Mouse (Mus musculus): Measurements from ENCODE around the gene Hopx. TPM values are rescaled to one million over a fixed set of nuclear protein-coding genes. Genes with fewer than 3 reads are reported as not detected.

Hopx gene
- total RNA-seq (2015; ENCODE audit: low replicate concordance) = 11.3 TPM in 1 of 2 replicates, not detected in the other
- 3.3 and 6.4 TPM in 2 replicates for total RNA-seq (2017; ENCODE audit: low replicate concordance)

DNA sequence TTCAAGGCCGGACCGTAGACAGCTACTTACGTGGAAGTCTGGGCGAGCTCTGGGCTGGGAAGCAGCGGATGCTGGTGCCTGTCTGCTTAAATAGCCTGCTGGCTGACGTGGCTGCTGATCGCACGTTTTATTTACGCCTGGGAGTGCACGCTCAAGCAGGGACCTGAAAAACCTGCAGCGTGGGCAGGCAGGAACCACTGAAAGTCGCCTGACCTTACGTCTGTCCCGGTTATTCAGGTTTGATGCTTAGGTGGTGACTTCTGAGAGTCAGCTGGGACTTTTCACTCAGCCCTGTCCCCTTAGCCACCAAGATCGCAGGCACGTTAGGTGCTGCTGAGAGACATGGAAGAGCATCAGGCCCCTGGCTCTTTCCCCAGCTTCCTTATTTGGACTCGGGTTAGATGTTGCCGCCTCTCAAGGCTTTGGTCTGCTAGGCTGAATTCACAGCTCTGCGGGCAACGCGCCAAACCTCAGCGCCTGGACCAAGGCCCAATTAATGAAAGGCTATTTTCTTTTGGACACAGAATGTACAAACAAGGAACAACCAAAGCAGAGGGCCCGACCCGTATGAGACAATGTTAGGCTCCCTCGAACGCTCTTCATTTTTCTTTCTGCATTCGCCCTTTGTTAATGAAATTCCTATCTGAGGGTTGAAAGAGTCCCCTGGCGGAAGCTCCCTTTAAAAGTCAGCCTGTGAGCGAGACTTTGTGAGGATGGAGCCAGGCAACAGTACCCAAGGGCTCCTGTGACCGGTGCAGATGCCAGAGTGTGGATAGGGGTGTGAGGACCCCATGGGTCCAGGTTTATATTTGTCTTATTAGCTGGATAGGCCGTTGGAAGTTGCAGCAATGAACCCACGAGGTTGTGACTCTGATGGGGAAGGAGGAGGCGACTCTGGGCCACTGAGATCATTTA, at the start of gene Hopx:
TSS of gene Hopx (minus strand) at position 305 of the 915 bp plus-strand sequence.
- ATAC-seq (replicated peaks; ENCODE audit: low FRiP score, poor library complexity, severe bottlenecking) = no peak

DNA sequence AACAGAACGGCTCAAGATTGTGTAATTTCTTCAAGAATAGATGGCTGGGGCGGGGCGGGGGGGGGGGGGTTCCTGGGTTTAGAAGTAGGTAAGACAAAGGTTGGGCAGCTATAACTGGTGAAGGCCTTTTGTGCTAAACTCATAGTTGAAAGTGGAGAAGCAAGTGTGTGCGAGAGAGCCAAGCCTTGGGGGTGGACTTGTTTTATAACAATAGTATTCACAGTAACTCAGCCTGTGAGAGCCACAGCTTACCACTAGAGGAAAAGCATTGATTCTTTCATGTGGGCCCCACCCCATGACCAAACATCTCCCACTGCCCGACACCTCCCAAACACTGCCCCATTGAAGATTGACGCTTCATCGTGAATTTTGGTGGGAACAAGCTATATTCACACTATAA, 48.7 kb upstream of the Hopx start:
- no peak for ATAC-seq (replicated peaks; ENCODE audit: low FRiP score, poor library complexity, severe bottlenecking)

DNA sequence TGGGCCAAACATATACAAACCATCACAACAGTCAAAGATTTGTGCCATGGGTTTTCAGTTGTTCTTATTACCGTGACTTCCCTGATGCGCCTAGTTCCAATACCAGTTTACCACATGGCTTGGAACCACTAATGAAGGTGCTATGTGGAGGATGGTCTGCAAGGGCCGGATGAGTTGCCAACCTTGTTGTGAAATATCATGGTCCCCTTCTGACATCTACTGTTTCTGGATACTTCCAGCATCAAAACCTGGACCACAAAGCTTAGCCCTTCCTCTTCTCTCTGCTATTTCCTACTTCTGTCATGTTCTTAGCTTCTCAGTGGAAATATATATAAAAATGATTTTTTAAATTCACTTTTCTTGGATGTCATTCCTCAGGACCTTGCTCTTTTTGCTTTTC, 47.6 kb upstream of the Hopx start:
- ATAC-seq (replicated peaks; ENCODE audit: low FRiP score, poor library complexity, severe bottlenecking) = no peak

DNA sequence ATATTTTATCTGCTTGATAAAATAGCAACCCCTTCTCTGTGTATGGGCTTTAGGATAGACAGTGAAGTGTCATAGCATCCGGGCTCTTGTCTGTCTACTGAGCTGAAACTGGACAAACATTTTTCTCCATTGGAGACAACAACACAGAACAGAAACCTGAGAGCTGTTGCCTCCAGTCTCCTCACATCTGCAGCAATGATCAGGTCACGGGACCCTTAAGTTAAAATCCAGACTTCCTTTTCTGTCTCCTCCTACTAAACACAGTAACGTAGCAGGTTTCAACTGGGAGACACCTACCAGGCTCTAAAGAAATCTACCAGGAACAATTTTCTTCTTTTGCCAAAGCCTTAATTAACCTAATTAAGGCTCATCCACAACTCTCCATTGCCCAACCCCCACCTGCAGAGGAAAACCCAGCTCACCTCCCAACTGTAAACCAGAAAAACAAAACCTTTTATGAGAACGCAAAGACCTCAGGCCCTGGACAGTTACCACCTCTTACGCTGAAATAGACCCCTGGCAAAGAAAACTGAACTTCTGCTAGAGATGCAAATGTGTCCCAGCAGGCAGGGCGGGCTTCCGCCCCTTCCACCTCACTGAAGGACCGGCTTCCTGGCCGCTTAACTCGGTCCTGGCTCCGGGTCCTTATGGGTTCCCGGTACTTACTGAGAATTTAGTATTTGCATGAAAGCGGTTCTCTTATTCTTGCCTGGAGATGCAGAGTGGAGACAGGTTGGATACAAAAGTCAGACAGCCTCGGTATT, 43.0 kb upstream of the Hopx start:
- ATAC-seq (replicated peaks; ENCODE audit: low FRiP score, poor library complexity, severe bottlenecking) = no peak

DNA sequence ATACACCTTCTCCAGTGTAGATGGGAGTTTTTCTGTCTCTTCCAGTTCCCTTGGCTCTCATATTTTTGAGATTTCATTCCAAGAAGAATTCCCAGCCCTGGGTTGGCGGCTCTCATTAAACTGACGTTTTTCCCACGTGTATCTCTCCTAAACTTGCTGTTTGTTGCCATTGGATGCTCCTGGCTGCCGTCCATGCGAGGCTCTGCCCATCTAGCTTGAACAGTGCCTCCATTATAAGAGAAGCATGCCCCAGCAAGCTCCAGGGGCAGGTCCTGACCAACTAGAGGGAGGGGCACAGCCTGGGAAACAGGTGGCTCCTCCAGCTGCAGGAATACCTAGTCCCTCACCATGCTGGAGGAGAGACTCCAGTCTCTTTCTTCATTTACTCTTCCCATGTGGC, 42.0 kb upstream of the Hopx start:
- no peak for ATAC-seq (replicated peaks; ENCODE audit: low FRiP score, poor library complexity, severe bottlenecking)

DNA sequence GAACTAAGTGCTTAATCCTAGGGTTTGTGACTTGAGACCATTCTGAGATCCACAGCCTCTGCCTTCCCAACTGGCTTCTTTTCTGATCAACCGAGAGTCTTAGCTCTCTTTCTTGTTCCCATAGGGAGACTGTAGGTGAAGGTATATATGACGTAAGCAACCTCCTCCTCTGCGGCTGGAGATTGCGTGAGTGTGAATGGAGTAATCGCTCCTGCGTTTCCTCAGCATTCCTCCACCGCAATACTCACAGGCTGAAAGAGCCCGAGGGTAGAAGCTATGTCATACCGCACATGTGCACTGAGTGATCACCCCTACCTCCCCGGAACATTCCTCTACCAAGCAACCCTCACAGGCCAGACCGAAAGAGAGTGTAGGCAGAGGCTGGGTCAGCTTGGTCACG, 40.6 kb upstream of the Hopx start:
- ATAC-seq (replicated peaks; ENCODE audit: low FRiP score, poor library complexity, severe bottlenecking) = no peak

DNA sequence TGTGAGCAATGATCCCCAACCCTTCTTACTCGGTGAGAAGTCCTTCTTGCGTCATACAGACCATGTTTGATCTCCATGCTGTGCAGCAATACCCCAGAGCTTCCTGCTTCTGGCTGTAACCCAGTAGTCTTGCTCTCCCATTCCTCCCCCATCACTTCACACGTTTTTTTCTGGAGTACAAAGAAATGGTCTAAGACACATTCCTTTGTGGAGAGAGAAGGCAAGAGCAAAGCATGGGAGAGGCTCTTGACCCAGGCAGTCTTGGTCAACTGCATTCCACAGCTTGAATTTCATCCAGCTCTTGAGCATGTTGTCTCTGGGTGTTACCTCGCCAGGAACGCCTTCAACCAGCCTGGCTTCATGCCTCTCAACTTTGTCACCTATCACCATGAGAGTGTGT, 39.9 kb upstream of the Hopx start:
- no peak for ATAC-seq (replicated peaks; ENCODE audit: low FRiP score, poor library complexity, severe bottlenecking)

DNA sequence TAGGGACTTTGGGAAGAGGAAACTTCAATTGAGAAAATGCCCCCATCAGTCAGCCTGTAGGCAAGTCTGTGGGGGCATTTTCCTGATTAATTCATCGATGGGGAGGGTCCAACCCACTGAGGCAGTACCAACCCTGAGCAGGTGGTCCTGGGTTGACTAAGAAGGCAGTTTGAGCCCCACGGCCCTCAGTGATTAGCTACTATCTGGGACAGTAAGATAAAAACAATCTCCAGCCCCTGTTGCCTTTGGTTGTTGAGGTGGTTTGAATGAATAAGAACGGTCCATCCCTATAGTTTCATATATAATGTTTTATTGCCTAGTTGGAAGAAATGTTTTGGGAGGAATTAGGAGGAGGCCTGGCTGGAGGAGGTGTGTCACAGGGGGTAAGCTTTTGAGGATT, 36.8 kb upstream of the Hopx start:
- ATAC-seq (replicated peaks; ENCODE audit: low FRiP score, poor library complexity, severe bottlenecking) = no peak

DNA sequence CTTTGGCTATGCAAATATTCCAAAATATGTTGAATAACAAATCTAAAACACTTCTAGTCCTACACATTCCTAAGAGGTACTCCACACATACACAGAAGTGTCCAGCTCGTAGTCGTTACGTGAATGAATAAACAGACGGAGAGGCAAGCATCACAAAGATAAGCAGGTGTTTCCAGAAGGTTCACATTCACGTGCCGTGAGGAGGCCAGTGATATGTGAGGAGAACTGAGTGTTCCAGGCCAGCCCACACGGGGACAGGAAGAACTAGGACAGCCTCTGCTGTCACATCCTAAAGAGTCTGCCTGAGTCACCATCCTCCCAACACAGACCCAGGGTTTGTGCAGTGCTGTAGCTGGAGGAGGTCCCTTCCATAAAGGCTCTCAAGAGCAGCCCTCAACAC, 36.2 kb upstream of the Hopx start:
- no peak for ATAC-seq (replicated peaks; ENCODE audit: low FRiP score, poor library complexity, severe bottlenecking)

DNA sequence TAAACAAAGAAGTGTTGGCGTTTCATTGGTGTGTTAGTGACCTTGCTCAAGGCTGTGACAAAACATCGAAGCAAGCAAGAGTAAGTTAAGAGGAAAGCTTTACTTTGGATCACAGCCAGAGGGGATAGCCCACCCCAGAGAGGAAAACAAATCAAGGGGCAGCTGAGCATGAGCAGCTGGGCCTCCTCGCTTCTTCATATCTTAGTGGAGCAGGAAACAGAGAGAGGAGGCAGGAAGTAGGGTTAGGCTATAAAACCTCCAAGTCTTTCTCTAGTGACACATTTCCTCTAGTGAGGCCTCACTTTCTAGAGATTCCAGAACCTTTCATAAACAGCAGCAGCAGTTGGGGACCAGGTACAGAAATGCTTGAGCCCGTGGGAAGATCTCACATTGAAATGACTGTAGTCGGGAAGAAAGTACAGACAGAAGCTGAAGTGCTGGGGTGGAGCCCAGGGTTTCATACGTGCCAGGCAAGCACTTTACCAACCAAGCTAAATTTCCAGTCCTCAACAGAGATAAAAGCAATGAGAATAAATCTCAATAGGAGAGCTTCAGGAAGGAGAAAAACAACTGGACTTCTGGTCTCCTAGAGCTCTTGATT, 33.2 kb upstream of the Hopx start:
- no peak for ATAC-seq (replicated peaks; ENCODE audit: low FRiP score, poor library complexity, severe bottlenecking)

DNA sequence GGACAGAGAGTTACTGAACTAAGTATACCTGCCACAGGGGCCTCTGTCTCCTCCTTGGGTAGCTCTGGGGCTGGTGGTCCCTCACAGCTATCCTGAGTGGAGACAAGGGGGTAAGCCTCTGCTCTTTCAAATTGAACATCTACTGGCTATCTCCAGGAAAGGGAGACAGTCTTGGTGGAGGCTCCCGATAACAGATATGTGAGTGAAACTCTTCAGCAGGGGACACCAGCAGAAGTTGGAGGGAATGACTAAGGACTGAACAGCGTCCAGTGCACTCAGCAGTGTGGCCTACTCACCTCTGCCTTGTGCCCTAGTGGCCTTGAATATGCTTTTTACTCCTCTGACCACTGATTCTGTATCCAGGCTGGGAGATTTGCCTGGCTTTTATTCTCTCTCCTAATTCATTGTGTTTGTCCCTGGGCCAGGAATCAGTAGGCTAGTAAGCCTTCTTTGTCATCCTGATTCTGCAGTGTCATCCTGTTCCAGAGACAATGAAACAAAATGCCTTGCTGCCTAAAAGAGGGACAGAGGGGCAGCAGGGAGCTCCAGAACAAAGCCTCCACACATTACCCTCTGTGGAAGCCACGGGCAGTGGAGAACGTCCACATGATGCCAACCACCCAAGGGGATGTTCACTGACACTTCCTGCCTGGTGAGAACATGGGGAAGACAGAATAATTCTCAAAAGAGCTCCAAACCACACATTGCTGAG, 31.7 kb upstream of the Hopx start:
- ATAC-seq (replicated peaks; ENCODE audit: low FRiP score, poor library complexity, severe bottlenecking) = no peak

DNA sequence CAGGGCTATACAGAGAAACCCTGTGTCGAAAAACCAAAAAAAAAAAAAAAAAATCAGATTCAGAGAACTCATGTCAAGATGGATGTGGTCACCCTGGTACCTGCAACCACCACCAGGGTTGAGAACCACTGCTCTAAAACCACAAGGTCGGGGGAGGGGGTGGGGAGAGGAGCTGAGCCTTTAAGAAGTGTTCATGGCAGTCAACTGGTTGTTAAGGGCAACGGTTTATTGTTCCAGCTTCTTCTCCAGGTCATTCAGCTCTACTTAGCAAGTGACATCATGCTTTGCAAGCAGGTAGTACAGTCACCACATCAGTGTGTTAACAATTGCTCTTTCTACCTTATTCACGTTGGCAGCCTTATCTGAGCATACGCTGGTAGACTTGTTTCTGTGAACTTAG, 29.7 kb upstream of the Hopx start:
- ATAC-seq (replicated peaks; ENCODE audit: low FRiP score, poor library complexity, severe bottlenecking) = no peak

DNA sequence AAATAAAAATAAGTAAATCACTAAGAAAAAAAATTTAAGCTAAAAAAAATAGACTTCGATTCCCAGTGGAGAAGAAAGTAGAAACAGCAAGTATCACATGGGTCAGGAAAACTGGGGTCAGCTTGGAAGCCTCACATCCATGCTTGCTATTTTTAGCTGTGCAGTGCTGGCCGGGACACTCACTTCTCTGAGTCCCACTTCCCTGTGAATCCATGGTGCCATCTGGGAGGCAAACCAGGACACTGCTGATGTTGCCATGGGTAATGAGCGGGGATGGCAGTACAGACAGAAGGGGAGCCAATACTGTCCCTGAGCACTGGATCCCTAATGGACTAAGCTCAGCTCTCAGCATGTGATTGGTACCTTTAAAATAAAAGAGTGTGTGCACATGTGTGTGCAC, 28.2 kb upstream of the Hopx start:
- ATAC-seq (replicated peaks; ENCODE audit: low FRiP score, poor library complexity, severe bottlenecking) = no peak

DNA sequence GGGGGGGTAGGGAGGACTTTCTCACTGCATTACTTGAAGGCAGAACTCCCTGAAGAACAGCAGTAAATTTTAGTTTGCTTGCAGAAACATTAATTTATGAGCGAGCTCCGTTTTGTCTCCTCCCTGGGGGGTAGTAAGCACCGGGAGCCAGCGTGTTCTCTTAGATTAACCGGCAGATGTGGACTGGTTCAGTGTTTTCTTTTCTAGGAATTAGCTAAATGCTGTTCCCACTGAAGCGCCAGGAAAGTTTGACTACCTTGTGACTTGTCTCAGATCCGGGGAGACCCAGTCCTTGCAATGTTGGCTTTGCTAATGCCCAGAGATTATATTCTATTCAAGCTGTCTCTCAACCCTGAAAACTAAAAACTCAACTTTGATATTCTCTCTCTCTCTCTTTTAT, 26.4 kb upstream of the Hopx start:
- ATAC-seq (replicated peaks; ENCODE audit: low FRiP score, poor library complexity, severe bottlenecking) = no peak

DNA sequence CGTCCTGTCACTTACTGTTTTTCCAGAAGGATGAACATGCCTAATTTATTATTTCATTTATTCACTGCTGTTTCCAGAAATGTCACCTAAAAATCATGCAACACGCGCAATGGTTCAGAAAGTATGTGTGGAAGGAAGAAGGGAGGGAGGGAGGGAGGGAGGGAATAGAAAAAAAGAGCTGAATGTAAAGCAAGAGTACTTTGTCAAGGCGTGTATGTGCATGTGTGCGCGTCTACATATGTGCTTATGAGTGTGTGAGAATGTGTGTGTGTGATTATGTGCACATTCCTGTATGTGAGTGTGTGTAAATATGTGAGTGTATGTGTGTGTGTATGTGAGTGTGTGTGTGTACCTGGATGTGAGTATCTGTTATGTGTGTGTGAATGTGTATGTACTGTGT, 25.9 kb upstream of the Hopx start:
- no peak for ATAC-seq (replicated peaks; ENCODE audit: low FRiP score, poor library complexity, severe bottlenecking)

DNA sequence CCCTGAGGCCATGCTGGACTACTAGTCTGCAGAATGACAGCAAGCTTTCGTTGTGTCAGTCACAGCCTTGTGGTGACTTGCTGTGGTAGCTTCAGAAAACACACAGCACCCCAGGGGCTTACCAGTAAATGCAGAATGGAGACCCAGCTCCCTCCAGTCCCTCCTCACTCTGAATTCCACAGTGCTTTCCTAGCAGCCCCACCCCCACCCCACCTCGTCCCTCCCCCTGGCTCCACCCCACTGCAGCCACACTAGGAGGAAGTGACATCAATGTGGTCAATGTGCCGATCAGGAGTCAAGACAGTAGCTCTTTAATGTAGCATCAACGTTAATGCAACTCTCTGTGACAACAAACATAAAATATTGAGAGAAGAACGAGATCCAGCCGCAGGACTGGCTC, 25.2 kb upstream of the Hopx start:
- ATAC-seq (replicated peaks; ENCODE audit: low FRiP score, poor library complexity, severe bottlenecking) = no peak

DNA sequence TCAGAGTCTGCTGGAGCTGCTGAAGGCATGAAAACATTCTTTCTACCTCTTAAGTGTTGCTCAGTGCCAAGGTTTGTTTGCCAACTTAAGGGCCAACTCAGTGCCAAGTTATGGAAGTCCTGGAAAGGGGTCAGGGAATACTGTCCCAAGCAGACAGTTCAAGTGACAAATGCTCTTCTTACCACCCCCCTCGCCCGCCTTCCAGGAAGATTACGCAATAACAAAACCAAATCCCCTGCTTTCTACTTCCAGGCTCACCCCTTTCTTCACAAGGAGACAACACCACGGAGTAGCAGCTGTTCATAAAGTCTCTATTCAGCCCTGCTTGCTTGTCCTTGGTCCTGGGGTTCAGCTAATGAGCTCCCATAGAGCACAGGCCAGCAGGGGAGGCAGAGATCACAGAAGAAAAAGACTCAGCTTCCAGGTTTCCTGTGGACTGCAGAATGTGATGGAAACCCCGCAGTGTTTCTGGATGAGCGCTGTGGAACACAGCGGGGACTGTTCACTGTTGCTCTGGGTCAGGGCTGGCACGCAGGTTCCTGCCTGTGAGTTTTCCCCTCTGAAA, 22.9 kb upstream of the Hopx start:
- no peak for ATAC-seq (replicated peaks; ENCODE audit: low FRiP score, poor library complexity, severe bottlenecking)

DNA sequence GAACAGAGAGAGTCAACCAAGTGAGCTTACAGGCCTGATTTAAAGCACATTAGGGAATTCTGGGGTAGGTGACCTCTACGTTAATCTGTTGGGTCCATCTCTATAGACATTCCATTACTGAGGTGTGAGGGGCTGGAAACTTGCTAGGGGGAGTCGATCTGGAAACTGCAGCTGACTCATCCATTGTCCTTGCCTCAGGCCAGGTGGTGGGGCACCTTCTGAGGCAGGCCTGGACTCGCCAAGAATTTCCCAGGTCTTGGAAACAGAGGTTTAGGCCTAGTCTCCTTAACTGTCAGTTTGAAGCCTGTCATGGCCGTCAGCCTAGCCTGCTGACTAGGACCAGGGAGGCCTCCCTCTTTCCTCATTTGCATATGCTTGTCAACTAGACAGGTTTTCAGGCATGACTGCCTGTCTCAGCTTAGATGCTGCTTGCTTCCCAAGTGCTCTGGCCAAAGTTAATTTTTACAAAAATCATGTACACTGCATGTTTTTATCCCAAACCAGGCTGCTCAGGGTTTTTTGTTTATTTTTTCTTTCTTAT, 21.8 kb upstream of the Hopx start:
- no peak for ATAC-seq (replicated peaks; ENCODE audit: low FRiP score, poor library complexity, severe bottlenecking)

DNA sequence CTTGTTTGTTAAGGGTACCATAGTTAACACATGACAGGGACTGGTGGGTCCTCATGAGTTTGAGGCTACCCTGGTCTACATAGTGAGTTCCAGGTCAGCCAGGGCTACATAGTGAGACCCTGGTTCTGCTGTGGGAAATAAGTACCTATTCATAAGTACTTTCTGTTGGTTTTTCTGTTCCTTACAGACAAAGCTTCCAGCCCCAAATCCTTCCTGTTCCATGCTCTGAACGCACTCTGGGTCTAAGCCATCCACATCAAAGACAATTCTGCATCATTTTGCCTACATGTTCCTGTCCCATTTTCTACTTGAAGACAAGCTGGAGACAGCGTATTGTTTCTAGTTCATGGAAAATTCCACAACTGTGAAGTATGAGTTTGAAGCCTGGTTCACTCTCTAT, 20.0 kb upstream of the Hopx start:
- ATAC-seq (replicated peaks; ENCODE audit: low FRiP score, poor library complexity, severe bottlenecking) = no peak; the same call in 1 of the 2 replicates
